Mouse (Mus musculus): ENCODE results near the gene Smim22. TPM values are rescaled to one million over a fixed set of nuclear protein-coding genes. Genes with fewer than 3 reads are reported as not detected.

Smim22 gene
- not detected for polyA plus RNA-seq (2017; shearing (Covaris generic))

DNA sequence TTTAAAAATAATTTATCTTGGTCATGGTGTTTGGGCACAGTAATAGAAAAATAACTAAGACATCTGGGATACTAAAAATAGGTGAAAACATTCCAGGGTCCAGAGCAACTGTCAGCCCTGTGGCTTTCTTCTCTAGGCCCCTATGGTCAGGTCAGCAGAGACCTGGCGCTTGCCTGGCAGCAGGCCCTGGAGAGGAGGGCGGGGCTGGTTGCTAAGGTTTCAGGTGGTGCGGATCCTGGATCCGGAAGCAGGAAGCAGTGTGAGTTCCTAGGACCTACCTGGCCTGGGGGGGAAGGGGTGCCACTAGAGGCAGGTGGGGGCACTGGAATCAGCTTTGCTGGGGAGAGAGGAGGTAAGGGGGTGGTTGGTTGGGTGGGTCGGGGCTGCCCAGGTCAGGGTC, at the start of gene Smim22:
Gene Smim22, plus strand, starts transcription at position 222 of the 400 bp plus-strand sequence.

DNA sequence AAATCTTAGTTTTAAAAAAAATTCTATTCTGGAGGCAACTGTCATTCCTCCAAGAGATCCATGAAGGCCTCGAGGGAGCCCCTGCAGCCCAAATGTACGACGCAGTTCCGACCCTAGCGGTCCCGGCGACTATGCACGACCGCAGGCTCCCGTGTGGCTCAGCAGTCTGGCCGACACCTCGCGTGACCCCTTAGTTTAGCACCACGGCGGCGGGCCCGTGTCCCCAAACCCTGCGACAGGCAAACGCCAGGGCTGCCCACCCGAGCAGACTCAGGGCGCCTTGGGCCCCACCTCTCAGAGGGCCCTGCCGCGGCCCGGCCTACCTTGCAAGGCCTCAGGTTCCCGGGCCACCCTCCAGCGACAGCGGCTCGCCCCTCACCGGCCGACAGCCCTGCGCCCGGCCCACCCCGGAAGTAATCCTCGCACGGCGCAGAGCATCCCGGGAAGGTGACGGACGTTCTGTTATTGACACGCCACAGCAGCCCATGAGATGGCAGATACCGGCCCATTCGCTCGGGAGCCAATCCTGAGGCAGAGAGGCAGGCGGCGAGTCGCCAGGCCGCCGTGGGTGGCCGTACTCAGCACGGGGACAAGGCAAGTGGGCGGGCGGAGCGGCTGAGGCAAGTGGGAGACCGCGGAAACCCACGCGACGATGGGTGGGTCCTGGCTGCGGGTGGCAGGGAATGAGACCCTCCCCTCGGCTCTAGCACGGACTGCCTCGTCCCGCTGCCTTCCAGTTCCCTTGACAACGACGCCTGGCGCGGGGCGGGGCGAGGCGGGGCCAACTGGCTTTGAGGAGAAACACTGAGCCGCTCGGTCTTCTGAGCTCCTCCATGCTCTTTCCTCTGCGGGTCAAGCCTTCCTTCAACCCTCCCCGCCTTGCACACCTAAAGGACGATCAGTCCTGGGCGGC, 43.0 kb upstream of the Smim22 start, which contains the start of gene Anks3:
Gene Anks3, minus strand, starts transcription at position 409 of the 913 bp plus-strand sequence.

DNA sequence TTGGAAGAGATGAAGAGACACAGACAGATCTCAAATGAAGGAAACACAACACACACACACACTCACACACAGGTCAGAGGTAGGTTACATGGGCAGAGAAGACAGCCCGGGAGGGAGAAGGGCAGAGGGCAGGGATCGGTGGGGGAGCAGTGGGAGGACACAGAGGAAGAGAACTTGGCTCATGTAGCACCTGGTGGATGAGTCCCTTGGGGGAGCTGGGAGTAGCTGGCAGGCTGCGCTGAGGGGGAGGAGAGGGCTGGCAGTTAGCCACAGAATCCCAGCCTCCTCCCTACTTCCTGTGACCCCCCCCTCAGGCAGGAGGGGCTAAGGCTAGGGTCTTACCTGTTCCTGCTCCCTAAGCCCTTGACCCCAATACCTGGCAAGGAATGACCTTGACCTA, 9.5 kb upstream of the Smim22 start, which contains the start of gene Sept12:
Gene Sept12, minus strand, starts transcription at position 300 of the 400 bp plus-strand sequence.

DNA sequence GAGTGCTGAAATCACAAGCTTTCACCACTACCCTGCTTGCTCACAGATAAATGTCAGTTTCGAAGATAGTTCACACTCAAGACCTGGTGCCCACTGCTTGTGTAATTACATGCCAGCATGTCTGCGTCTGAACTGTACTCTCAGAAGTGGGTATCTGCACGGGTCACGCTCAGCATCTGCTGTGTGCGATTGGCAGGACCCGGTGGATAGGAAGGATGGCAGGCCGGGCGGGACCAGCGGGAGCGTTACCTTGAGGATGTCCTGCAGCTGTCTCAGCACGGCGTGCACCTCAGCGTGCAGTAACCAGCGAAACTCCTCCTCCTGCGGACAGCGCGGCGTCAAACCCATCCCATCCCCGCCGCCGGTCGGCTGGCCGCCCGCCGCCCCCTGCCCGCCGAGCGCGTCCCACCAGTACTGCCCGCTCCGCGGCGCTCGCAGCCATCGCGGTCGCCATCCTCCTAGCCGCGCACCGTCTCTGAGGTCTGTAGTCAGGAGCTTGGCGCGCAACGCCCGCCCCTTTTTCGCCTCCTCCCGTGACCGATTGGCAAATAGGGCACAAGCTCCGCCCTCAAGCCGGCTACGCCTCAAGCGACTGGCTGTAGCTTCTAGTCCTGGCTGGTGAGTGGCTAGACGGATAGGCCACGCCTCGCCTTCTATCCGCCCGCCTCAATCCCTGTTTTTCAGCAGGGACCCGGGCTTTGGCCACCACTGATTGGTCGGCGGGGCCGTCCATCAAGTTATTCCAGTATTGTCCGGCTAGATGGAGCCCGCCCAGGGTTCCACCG, 6.2 kb downstream of the Smim22 start, which contains the start of gene Rogdi:
Gene Rogdi, minus strand, starts transcription at position 500 of the 785 bp plus-strand sequence.

DNA sequence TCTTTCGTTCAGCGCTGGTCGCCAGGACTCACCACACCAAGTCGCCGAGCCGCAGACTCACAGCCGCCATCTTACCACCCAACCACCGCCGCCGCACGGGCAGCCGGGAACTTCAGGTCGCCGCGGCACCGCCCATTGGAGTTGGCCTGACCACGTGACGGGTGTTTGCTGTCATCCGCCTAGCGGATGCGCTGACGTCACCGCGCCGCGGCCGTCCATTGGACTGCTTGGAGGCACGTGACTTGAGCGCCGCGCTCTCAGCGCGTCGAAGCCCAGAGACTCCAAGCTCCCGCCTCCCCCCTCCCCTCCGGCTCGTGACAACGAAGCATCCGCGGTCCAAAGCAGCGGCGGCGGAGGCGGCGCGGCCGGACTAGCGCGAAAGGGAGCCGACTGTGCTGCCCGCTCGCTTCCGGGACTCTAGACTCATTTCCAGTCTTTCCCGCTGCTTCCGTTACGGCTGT, 42.7 kb downstream of the Smim22 start, which contains the start of the genes Glyr1 and Ubn1:
Gene Glyr1, minus strand, starts transcription at position 90 of the 461 bp plus-strand sequence.
Gene Ubn1, plus strand, starts transcription at position 284 of the 461 bp plus-strand sequence.

Other genes with a start within 250 kb of the Smim22 start
- gene Cdip1, start 217.0 kb upstream of the Smim22 start, polyA plus RNA-seq (2017; shearing (Covaris generic)), result 60.6 TPM
- gene 4930562C15Rik, start 171.9 kb upstream of the Smim22 start, polyA plus RNA-seq (2017; shearing (Covaris generic)), result 0.60 TPM
- gene Ubald1, start 127.0 kb upstream of the Smim22 start, polyA plus RNA-seq (2017; shearing (Covaris generic)), result 55.7 TPM
- 56.5 TPM for gene Mgrn1, start 121.0 kb upstream of the Smim22 start, polyA plus RNA-seq (2017; shearing (Covaris generic))
- gene Nudt16l1, start 68.5 kb upstream of the Smim22 start, polyA plus RNA-seq (2017; shearing (Covaris generic)), result 172 TPM
- 90.3 TPM for gene Anks3, start 43.1 kb upstream of the Smim22 start, polyA plus RNA-seq (2017; shearing (Covaris generic))
- gene Sept12, start 9.4 kb upstream of the Smim22 start, polyA plus RNA-seq (2017; shearing (Covaris generic)), result not detected
- gene Rogdi, start 6.3 kb downstream of the Smim22 start, polyA plus RNA-seq (2017; shearing (Covaris generic)), result 21.6 TPM
- gene Glyr1, start 42.6 kb downstream of the Smim22 start, polyA plus RNA-seq (2017; shearing (Covaris generic)), result 180 TPM
- 18.5 TPM for gene Ubn1, start 42.8 kb downstream of the Smim22 start, polyA plus RNA-seq (2017; shearing (Covaris generic))
- 0.10 TPM for gene Ppl, start 125.1 kb downstream of the Smim22 start, polyA plus RNA-seq (2017; shearing (Covaris generic))
- not detected for gene Sec14l5, start 139.8 kb downstream of the Smim22 start, polyA plus RNA-seq (2017; shearing (Covaris generic))
- gene Nagpa, start 196.7 kb downstream of the Smim22 start, polyA plus RNA-seq (2017; shearing (Covaris generic)), result 9.4 TPM
- not detected for gene AU021092, start 215.0 kb downstream of the Smim22 start, polyA plus RNA-seq (2017; shearing (Covaris generic))
- 22.4 TPM for gene Alg1, start 226.3 kb downstream of the Smim22 start, polyA plus RNA-seq (2017; shearing (Covaris generic))
- 57.7 TPM for gene Eef2kmt, start 248.7 kb downstream of the Smim22 start, polyA plus RNA-seq (2017; shearing (Covaris generic))

Data from CD4-positive, CD25-positive, alpha-beta regulatory T cell, adult 9 weeks (primary cell).